11 mouse cellular contexts compared by ENCODE assay signal in genomic region chr11:102190848-102191247, GRCm38 (mm10). TPM values are rescaled to one million over a fixed set of nuclear protein-coding genes. Genes with fewer than 3 reads are reported as not detected.
DNase-seq lines count a peak whose midpoint lies in the region; ATAC-seq and TF ChIP-seq lines count a peak whose summit lies in the region.
"Had no signal": no experiment of that assay in that cellular context is flagged by ENCODE, and none has a peak within 500 bp of the region (broad histone marks: within the 10 kb centered on the region; RNA-seq: fewer than 3 reads in every experiment).

No protein-coding gene starts in this region.

- H3ac ChIP-seq in myocyte (ENCODE audit: control insufficient read depth, insufficient read length) = no peak overlapping the region

- no peaks in the 10 kb centered on the region for H3K9me3 ChIP-seq in kidney, embryonic 15.5 days (replicated peaks)
- no peaks in the 10 kb centered on the region for H3K9me3 ChIP-seq in embryonic facial prominence, embryonic 12.5 days
- no peaks in the 10 kb centered on the region for H3K9me3 ChIP-seq in intestine, postnatal 0 days (ENCODE audit: control insufficient read depth)

- no peaks in the 10 kb centered on the region for H3K79me2 ChIP-seq in myocyte (ENCODE audit: control insufficient read depth, insufficient read depth)

- H3K4me2 ChIP-seq in kidney, embryonic 15.5 days = peak overlapping the region; percentile 91
- H3K4me2 ChIP-seq in embryonic facial prominence, embryonic 12.5 days (replicated peaks) = peak overlapping the region; percentile 84
- peak overlapping the region; percentile 83; the same call in 1 of the 2 replicates for H3K4me2 ChIP-seq in intestine, postnatal 0 days (replicated peaks; ENCODE audit: low read depth)
- H3K4me2 ChIP-seq in myocyte (ENCODE audit: low read depth) = peak overlapping the region; percentile 64

- WGBS in kidney, embryonic 15.5 days = 34% methylated on average over 4 of the region's 4 CpGs
- 41% methylated on average over 4 of the region's 4 CpGs for WGBS in embryonic facial prominence, embryonic 12.5 days
- WGBS in intestine, postnatal 0 days = 31% methylated on average over 4 of the region's 4 CpGs

- no peak for TF ChIP-seq CTCF in intestine, postnatal 0 days (IDR thresholded peaks at IDR 0.05; ENCODE audit: low read depth)

- peak overlapping the region; percentile 1; the same call in 1 of the 2 replicates for H3K27ac ChIP-seq in kidney, embryonic 15.5 days
- no peak overlapping the region for H3K27ac ChIP-seq in embryonic facial prominence, embryonic 12.5 days
- no peak overlapping the region for H3K27ac ChIP-seq in intestine, postnatal 0 days (ENCODE audit: low read depth, low read length)

- no peak for ATAC-seq in kidney, embryonic 15.5 days (replicated peaks; ENCODE audit: low FRiP score)
- no peak for ATAC-seq in embryonic facial prominence, embryonic 12.5 days (ENCODE audit: insufficient number of reproducible peaks, insufficient read depth, low FRiP score, low TSS enrichment)
- no peak for ATAC-seq in intestine, postnatal 0 days
- no peak for ATAC-seq in erythroblast, adult 5-6 weeks (replicated peaks; ENCODE audit: low FRiP score, poor library complexity, severe bottlenecking)
- no peak for ATAC-seq in activated CD4-positive, CD25-positive, alpha-beta regulatory T cell, adult 4 months

- TF ChIP-seq POLR2A in myocyte (IDR thresholded peaks at IDR 0.05; ENCODE audit: insufficient read length, low read depth) = no peak

- H3K4me1 ChIP-seq in kidney, embryonic 15.5 days = peaks cover 26% of the 10 kb centered on the region
- H3K4me1 ChIP-seq in embryonic facial prominence, embryonic 12.5 days = peaks cover 13% of the 10 kb centered on the region
- H3K4me1 ChIP-seq in intestine, postnatal 0 days (replicated peaks; ENCODE audit: control insufficient read depth, insufficient read depth, low read length) = no peaks in the 10 kb centered on the region

- H3K27me3 ChIP-seq in kidney, embryonic 15.5 days = no peaks in the 10 kb centered on the region
- no peaks in the 10 kb centered on the region for H3K27me3 ChIP-seq in embryonic facial prominence, embryonic 12.5 days
- H3K27me3 ChIP-seq in intestine, postnatal 0 days (replicated peaks; ENCODE audit: control insufficient read depth, insufficient read depth, low read length) = no peaks in the 10 kb centered on the region
- H3K27me3 ChIP-seq in myocyte (ENCODE audit: control insufficient read depth, insufficient read depth, insufficient read length) = no peaks in the 10 kb centered on the region

- peaks cover 41% of the 10 kb centered on the region for H3K36me3 ChIP-seq in kidney, embryonic 15.5 days
- H3K36me3 ChIP-seq in embryonic facial prominence, embryonic 12.5 days = peaks cover 36% of the 10 kb centered on the region
- peaks cover 28% of the 10 kb centered on the region for H3K36me3 ChIP-seq in intestine, postnatal 0 days (ENCODE audit: control insufficient read depth, insufficient read depth)
- peaks cover 4% of the 10 kb centered on the region for H3K36me3 ChIP-seq in myocyte (ENCODE audit: control insufficient read depth, insufficient read depth)

- peak overlapping the region; percentile 71; the same call in 1 of the 2 replicates for H3K9ac ChIP-seq in kidney, embryonic 15.5 days
- peak overlapping the region; percentile 19; the same call in 1 of the 2 replicates for H3K9ac ChIP-seq in embryonic facial prominence, embryonic 12.5 days
- H3K9ac ChIP-seq in intestine, postnatal 0 days (ENCODE audit: low read depth, low read length) = no peak overlapping the region

- DNase-seq in kidney, postnatal 4 days = no peak
- no peak for DNase-seq in urinary bladder, postnatal 25 days (ENCODE audit: low spot score)
- DNase-seq: cerebellum, adult 9-10 months; heart, postnatal 10 days; thymus, adult 2 months had no signal

- peak overlapping the region; percentile 67 for H3K4me3 ChIP-seq in kidney, embryonic 15.5 days (replicated peaks)
- H3K4me3 ChIP-seq in embryonic facial prominence, embryonic 12.5 days = peak overlapping the region; percentile 59; the same call in 1 of the 2 replicates
- no peak overlapping the region for H3K4me3 ChIP-seq in intestine, postnatal 0 days (ENCODE audit: low read depth, low read length)
- H3K4me3 ChIP-seq in myocyte = peak overlapping the region; percentile 49

TF ChIP-seq in myocyte, 11 proteins besides CTCF, POLR2A, EP300 and RAD21:
- no peak for TF ChIP-seq E2F4 (IDR thresholded peaks at IDR 0.05; ENCODE audit: insufficient read depth)
- no peak for TF ChIP-seq TCF3 (IDR thresholded peaks at IDR 0.05; ENCODE audit: insufficient read length, low read depth)
- TF ChIP-seq MYOD1 (IDR thresholded peaks at IDR 0.05; ENCODE audit: control insufficient read depth in 1 of 3, insufficient read length in 2 of 3, low read depth in 2 of 3) = no peak
- TF ChIP-seq USF1 (IDR thresholded peaks at IDR 0.05; ENCODE audit: low read depth) = no peak
- no peak for TF ChIP-seq CEBPB (IDR thresholded peaks at IDR 0.05; ENCODE audit: insufficient read depth, poor library complexity, severe bottlenecking)

RNA-seq across cellular contexts. Expression of gene G6pc3, which starts 1.4 kb away (rescaled TPM):
- 39.7 and 43.4 TPM in 2 replicates for polyA plus RNA-seq in kidney, embryonic 15.5 days (2015; fragmentation: Nextera tagmentation; extraction: Ambion mirVana)
- polyA plus RNA-seq in embryonic facial prominence, embryonic 12.5 days (2016; fragmentation: Nextera tagmentation; extraction: Ambion mirVana) = 30.3 and 31.3 TPM in 2 replicates
- 20.4 and 21.1 TPM in 2 replicates for polyA plus RNA-seq in intestine, postnatal 0 days (2015; fragmentation: Nextera tagmentation; extraction: Ambion mirVana)
- 58.1 TPM for polyA plus RNA-seq in myocyte (2012; fragmentation: generic; extraction: Trizol)
- total RNA-seq in erythroblast, adult 5-6 weeks (2015; ENCODE audit: low replicate concordance) = 16.3 and 21.7 TPM in 2 replicates
- 4.7 and 9.8 TPM in 2 replicates for total RNA-seq in erythroblast, adult 5-6 weeks (2017; ENCODE audit: low replicate concordance)
- 10 to 100 TPM; 24.6 to 36.3 TPM for polyA plus RNA-seq in activated CD4-positive, CD25-positive, alpha-beta regulatory T cell, adult 4 months (2017; shearing (Covaris generic))

RNA-seq across cellular contexts. Expression of gene Lsm12, which starts 5.8 kb away (rescaled TPM):
- 122 and 135 TPM in 2 replicates for polyA plus RNA-seq in kidney, embryonic 15.5 days (2015; fragmentation: Nextera tagmentation; extraction: Ambion mirVana)
- 104 and 108 TPM in 2 replicates for polyA plus RNA-seq in embryonic facial prominence, embryonic 12.5 days (2016; fragmentation: Nextera tagmentation; extraction: Ambion mirVana)
- polyA plus RNA-seq in intestine, postnatal 0 days (2015; fragmentation: Nextera tagmentation; extraction: Ambion mirVana) = 103 and 107 TPM in 2 replicates
- polyA plus RNA-seq in myocyte (2012; fragmentation: generic; extraction: Trizol) = 33.1 TPM
- total RNA-seq in erythroblast, adult 5-6 weeks (2015; ENCODE audit: low replicate concordance) = 48.3 and 48.8 TPM in 2 replicates
- 22.7 and 28.8 TPM in 2 replicates for total RNA-seq in erythroblast, adult 5-6 weeks (2017; ENCODE audit: low replicate concordance)
- polyA plus RNA-seq in activated CD4-positive, CD25-positive, alpha-beta regulatory T cell, adult 4 months (2017; shearing (Covaris generic)) = 10 to 100 TPM; 44.8 to 78.5 TPM

RNA-seq across cellular contexts. Expression of gene Tmem101, which starts 34.6 kb away (rescaled TPM):
- polyA plus RNA-seq in kidney, embryonic 15.5 days (2015; fragmentation: Nextera tagmentation; extraction: Ambion mirVana) = 35.3 and 36.5 TPM in 2 replicates
- 43.4 and 44.3 TPM in 2 replicates for polyA plus RNA-seq in embryonic facial prominence, embryonic 12.5 days (2016; fragmentation: Nextera tagmentation; extraction: Ambion mirVana)
- 10.9 and 11.4 TPM in 2 replicates for polyA plus RNA-seq in intestine, postnatal 0 days (2015; fragmentation: Nextera tagmentation; extraction: Ambion mirVana)
- 37.7 TPM for polyA plus RNA-seq in myocyte (2012; fragmentation: generic; extraction: Trizol)
- total RNA-seq in erythroblast, adult 5-6 weeks (2015; ENCODE audit: low replicate concordance) = 0.96 and 3.8 TPM in 2 replicates
- 3.1 and 4.0 TPM in 2 replicates for total RNA-seq in erythroblast, adult 5-6 weeks (2017; ENCODE audit: low replicate concordance)
- 10 to 100 TPM; 13.5 to 15.4 TPM for polyA plus RNA-seq in activated CD4-positive, CD25-positive, alpha-beta regulatory T cell, adult 4 months (2017; shearing (Covaris generic))

RNA-seq across cellular contexts. Expression of gene Hdac5, which starts 39.1 kb away (rescaled TPM):
- polyA plus RNA-seq in kidney, embryonic 15.5 days (2015; fragmentation: Nextera tagmentation; extraction: Ambion mirVana) = 47.4 and 48.4 TPM in 2 replicates
- 70.0 and 80.0 TPM in 2 replicates for polyA plus RNA-seq in embryonic facial prominence, embryonic 12.5 days (2016; fragmentation: Nextera tagmentation; extraction: Ambion mirVana)
- 30.1 and 30.4 TPM in 2 replicates for polyA plus RNA-seq in intestine, postnatal 0 days (2015; fragmentation: Nextera tagmentation; extraction: Ambion mirVana)
- 77.3 TPM for polyA plus RNA-seq in myocyte (2012; fragmentation: generic; extraction: Trizol)
- total RNA-seq in erythroblast, adult 5-6 weeks (2015; ENCODE audit: low replicate concordance) = 3.7 and 10.2 TPM in 2 replicates
- total RNA-seq in erythroblast, adult 5-6 weeks (2017; ENCODE audit: low replicate concordance) = 13.3 and 17.3 TPM in 2 replicates
- 1 to 10 TPM; 6.0 to 9.3 TPM for polyA plus RNA-seq in activated CD4-positive, CD25-positive, alpha-beta regulatory T cell, adult 4 months (2017; shearing (Covaris generic))

RNA-seq across cellular contexts. Expression of gene Nags, which starts 45.5 kb away (rescaled TPM):
- 0.19 and 0.33 TPM in 2 replicates for polyA plus RNA-seq in kidney, embryonic 15.5 days (2015; fragmentation: Nextera tagmentation; extraction: Ambion mirVana)
- polyA plus RNA-seq in embryonic facial prominence, embryonic 12.5 days (2016; fragmentation: Nextera tagmentation; extraction: Ambion mirVana) = 0.06 TPM in 1 of 2 replicates, not detected in the other
- 37.9 and 40.4 TPM in 2 replicates for polyA plus RNA-seq in intestine, postnatal 0 days (2015; fragmentation: Nextera tagmentation; extraction: Ambion mirVana)
- not detected for polyA plus RNA-seq in myocyte (2012; fragmentation: generic; extraction: Trizol)
- total RNA-seq in erythroblast, adult 5-6 weeks (2015; ENCODE audit: low replicate concordance) = not detected in 2 replicates
- total RNA-seq in erythroblast, adult 5-6 weeks (2017; ENCODE audit: low replicate concordance) = 0.43 and 1.5 TPM in 2 replicates
- not detected for polyA plus RNA-seq in activated CD4-positive, CD25-positive, alpha-beta regulatory T cell, adult 4 months (2017; shearing (Covaris generic))
